Mouse (Mus musculus) right cerebral cortex, postnatal 25 days (tissue): Measurements from ENCODE around the gene Mrpl37.
A peak's percentile ranks its signal among the peaks of the same experiment; 100 is the strongest.
"Not testable (repeated sequence)": the region's sequence is repeated elsewhere in the genome, so short reads cannot be mapped to it uniquely, and the experiment has no call there.

Experiments used
- DNase-seq: peaks from one replicate; pipeline ENCODE4 v3.0.0; 2022

Mrpl37 gene

GRCm38 (mm10) chr4:107066252-107067124, at the start of gene Mrpl37, which contains the start of gene Cyb5rl:
Mrpl37 (minus strand) TSS chr4:107066868.
Cyb5rl (plus strand) TSS chr4:107066988.
- DNase-seq, result peak; percentile 97

DNA sequence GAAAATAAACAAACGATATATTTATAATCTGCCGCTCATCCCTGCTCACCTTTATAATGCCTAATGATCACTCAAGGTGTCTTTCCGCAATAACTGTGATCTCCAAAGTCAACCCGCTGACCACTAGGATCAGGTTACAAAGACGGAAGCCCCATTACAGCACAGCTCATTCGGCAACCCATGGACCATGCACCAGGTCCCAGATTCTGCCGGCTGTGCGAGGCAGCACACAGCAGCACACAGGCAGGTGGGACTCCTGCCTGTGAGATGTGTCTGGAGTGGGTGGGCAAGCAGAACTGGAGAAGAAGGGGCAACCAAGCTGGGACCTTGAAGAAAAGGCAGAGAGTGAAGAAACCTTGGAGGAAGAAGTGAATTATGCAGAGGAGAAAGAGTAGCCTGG, 47.6 kb upstream of the Mrpl37 start:
- DNase-seq, result no peak

GRCm38 (mm10) chr4:107109181-107109580, 42.5 kb upstream of the Mrpl37 start:
- not testable (repeated sequence) for DNase-seq

DNA sequence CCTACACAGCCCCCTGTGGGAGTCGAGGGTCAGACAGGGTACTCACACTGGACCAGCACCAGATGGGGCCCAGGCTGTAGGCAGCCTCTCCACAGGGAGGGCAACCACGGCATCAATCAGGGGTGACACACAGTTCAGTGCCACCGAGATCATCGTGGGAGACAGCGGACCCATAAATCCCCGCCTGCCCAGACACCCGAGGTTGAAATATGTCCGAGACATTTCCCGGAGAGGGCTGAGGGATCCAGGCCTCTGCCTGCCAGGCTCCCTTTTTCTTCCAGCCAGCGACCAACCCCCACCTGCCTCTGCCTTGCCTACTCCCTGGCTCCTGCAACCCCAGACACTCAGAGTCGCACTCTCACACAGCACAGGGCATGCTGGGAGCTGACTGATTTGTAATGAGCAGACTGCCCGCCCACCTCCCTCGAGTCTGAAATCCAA, 41.6 kb upstream of the Mrpl37 start:
- DNase-seq, result no peak

GRCm38 (mm10) chr4:107106777-107107176, 40.1 kb upstream of the Mrpl37 start:
- no peak for DNase-seq

DNA sequence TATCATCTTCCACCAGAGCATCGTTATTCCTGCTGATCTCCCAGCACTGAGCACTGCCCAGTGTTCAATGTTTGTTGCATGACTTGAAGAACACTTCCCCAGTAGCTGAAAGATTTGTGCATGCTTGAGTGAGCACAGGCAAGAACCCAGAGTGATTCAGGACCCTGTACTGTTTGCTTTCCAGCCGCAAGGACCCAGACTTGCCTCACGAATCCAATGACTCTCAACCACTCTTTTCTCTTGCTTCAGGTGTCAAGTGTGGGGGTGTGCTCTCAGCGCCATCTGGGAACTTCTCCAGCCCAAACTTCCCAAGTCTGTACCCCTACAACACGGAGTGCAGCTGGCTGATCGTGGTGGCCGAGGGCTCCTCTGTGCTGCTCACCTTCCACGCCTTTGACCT, 35.6 kb upstream of the Mrpl37 start:
- DNase-seq, result no peak

DNA sequence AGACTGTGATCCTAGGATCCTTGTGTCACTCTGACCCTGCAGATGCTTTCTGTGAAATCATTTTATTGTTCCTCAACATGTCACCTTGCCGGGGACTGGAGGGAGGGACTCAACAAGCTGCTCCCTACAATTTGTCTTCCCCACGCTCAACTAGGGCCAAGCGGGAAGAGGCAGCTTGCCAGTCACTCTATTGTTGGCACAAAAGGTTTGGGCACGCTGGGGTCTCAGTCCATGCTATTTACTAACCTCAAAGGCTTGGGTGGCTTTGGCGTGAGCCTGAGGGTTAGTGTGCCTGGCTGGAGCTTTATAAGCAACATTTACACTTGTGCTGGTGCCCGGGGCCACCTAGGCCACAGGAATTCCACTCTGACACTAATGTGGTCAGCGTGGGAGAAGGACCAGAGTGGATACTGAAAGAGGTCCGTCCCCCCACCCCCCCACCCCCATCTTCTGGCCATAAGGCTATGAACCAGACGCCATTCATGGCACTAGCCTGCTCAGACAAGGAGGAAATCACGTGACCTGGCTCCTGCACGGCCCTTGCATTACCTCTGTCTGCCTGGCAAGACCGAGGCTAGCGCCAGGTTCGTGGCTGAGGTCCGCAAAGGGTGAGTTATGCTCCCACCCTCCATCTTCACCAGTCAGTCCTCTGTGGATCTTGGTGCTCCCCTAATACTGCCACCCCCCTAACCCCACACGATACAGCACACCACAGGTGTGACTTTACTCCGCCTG, 32.3 kb upstream of the Mrpl37 start:
- no peak for DNase-seq

DNA sequence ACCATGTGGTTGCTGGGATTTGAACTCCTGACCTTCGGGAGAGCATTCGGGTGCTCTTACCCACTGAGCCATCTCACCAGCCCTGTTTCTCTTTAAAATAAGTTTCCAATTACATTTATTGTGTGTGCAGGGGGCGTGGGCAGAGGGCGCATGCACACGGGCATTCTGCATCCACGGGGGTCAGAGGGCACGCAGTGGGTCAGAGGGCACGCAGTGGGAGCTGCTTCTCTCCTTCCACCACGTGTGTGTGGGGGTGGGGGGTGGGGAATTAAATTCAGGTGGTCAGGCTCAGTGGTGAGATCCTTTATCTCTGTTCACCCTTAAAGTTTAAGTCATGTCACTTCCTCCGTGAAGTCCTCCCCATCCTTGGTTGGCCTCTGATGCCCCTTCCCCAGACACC, 31.7 kb upstream of the Mrpl37 start:
- no peak for DNase-seq

- no peak for DNase-seq
These were observed 31.2 kb upstream of the Mrpl37 start for GRCm38 (mm10) chr4:107097871-107098270.

DNA sequence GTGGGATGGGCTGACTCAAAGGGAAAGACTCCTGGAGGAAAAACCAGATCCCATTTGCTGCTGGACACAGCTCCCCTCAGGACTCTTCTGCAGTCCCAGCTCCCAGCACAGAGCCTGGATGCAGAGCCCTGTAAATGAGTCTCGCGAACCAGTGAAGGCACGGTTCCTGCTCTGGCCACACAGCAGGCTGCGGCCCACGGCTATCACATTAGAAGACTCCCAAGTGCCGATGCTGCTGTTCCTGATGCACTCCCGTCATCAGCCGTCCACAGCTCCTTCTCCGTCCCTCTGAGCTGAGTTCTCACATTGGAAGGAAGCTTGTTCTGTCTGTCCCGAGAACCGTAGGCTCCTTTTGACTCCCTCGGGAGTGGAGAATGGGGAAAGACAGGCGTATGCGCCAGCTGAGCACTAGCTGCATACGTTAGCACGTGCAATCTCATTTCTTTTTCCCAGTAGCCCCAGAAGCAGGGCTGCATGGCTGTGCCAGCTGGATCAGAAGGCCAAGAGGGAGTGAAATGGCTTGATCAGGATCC, 30.2 kb upstream of the Mrpl37 start, which contains the start of gene Cdcp2:
Cdcp2 (plus strand) TSS at position 51 of the 533 bp plus-strand sequence.
- no peak for DNase-seq

DNA sequence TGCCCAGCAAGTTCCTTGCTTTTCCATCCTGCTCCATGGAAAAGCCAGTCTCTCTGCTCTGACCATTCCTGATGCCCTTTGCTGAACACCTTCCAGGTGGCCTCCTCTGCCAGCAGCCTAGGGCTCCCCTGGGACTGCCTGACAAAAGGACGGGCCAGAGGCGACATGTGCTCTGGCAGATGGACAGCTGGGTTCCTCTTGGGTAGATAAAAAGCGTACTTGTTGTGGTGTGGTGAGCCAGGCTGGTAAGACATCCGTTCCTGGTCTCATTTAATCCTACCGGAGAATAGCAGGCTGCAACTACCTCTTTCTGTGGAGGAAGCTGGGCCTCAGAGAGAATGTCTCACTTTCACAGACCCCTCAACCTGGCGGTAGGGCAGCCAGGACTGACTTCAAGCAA, 29.4 kb upstream of the Mrpl37 start:
- no peak for DNase-seq

DNA sequence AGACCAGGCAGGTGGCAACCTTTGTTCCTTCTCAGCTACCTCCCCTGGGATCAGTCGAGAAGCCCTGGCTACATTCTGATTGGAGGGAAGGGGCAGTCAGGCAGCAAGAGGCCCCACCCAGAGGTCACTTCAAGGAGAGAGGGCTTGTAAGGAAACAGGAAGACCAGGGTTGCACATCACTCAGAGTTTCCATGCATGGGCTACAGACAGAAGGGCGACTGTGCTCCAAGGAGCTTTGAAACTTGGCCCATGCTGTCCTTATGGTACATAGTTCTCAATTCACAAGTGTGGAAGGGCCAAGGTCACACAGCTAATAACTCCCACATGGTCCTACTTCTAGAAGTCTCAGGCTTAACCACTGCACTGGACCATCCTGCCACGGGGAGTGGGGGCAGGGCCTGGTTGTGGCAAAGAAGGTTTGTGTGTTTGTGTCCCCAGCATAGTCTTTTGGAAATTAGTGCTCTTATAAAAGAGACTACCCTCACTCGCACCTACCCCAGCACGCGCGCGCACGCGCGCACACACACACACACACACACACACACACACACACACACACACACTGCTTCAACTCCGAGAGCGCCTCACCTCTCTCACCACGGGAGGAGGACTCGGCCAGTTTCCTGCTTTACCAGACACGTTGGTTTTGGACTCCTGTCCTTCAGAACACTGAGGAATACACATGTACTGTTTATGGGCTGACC, 28.0 kb upstream of the Mrpl37 start:
- no peak for DNase-seq

GRCm38 (mm10) chr4:107091696-107092095, 25.0 kb upstream of the Mrpl37 start:
- DNase-seq, result no peak

DNA sequence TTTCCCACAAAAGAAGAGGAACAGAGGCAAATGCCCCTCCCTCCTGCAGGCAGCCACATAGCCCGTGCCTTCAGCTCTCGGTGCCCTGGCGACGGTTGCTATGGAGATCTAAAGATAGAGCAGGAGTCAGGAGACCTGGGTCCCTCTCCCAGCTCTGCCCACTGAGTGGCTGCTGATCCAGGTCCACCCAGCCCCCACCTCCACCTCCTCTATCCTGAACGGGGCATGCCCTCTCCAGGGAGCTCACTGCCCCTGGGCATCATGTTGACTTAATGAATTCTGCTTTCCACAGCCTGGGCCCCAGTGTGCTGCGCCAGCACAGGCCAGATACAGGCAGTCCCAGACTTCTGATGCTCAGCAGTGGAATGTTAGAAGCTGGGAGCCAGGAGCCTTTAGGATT, 18.2 kb upstream of the Mrpl37 start:
- DNase-seq, result peak; percentile 74

GRCm38 (mm10) chr4:107084343-107084742, 17.7 kb upstream of the Mrpl37 start:
- DNase-seq, result peak; percentile 17

DNA sequence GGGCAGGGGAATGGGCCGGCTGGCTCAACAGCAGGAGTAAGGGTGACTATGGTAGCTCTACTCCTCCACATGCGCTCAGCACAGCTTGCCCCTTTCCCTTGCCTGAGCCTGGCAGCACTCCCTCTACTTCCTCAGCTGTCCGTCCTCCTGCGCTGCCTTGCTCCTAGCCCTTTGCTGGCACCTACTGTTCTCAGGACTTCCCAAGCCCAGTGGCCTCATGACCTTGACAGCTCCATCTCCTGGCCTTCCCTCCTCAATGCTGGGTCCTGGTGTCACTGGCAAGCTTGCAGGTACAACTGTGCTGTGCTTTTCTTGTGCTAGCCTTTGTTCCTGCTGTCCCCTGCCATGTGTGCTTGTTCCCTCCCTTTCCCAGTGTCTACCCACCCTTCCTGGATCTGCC, 16.5 kb upstream of the Mrpl37 start:
- no peak for DNase-seq

GRCm38 (mm10) chr4:107082185-107082584, 15.5 kb upstream of the Mrpl37 start:
- no peak for DNase-seq

DNA sequence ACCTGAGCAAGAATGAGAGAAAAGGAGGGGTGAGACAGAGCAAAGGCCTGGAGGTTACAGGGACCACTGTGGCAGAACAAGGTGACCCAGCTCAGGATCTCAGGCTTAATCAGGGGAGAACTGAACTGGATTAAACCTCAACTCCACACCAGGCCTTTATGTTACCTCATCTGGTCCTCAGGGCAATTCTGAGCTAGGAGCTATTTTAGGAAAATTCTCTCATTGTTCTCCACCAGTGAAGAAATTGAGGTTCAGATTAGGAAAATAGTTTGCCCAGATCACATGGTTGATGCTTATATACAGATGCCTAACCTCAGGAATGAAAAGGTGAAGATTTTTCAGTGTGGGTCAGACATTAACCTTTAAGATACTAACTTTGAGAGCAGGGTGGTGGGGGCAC, 13.0 kb upstream of the Mrpl37 start:
- DNase-seq, result no peak

- DNase-seq, result no peak
These were observed 12.2 kb upstream of the Mrpl37 start for GRCm38 (mm10) chr4:107078894-107079293.

GRCm38 (mm10) chr4:107075456-107075855, 8.8 kb upstream of the Mrpl37 start:
- no peak for DNase-seq

- DNase-seq, result no peak
These were observed 5.7 kb upstream of the Mrpl37 start for GRCm38 (mm10) chr4:107072343-107072742.

DNA sequence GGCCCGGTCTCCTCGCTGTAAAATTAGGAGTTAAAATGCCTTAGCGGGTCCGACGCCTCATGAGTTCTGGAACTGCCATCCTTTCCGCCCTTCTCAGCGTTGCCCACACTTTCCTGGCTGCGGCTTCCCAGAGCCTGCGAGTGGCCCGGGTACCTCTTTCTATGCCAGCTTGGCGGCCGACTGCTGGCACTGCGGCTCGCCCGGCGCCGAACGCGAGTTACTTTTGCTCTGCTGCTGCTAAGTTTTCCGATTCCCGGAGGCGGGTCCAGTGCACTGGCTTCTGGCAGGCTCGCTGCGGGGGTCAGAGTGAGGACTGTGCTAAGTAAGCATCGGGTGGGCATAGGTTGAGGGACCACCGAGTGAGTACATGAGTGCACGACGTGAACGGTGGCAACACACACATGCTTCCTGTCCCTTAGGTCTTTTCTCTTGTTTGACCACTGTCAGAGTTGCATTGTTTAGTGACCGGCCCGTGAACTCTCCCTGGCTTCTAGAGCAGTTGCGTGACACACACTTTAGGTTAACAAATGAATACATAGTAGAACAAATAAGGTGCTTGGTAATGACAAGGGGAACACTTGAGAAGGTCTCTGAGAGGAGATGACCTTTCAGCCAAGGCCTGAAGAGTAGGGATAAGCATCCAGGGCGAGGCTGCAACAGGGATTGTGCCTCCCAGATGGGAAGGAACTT, 628 bp upstream of the Mrpl37 start:
- no peak for DNase-seq
